Mouse (Mus musculus) liver, embryonic 14.5 days (tissue): ENCODE results near the gene H6pd.

ENCODE experiments used
- CTCF ChIP-seq: IDR thresholded peaks from 2 replicates; pipeline ENCODE4 v1.5.1; 2016; ENCODE audit warnings: antibody characterized with exemption, low read depth, control low read depth
- EP300 ChIP-seq: IDR thresholded peaks from 2 replicates; pipeline ENCODE4 v1.6.1; 2016; ENCODE audit warnings: antibody characterized with exemption, low read depth

GRCm38 (mm10) chr4:149990954-149991633 is 17.7 kb downstream of the H6pd start:
- no peak for TF ChIP-seq CTCF
- TF ChIP-seq EP300 = no peak
